Mouse (Mus musculus): ENCODE measurements at regions not wholly inside any gene's neighbourhood (a gene's known extent, or its start where the extent isn't known, plus 50 kb on each side); places are given as distances from the start of the nearest gene placed in this dataset.

- no peaks in the 10 kb centered on the region for H3K4me1 ChIP-seq
- TF ChIP-seq GATA1 (IDR thresholded peaks at IDR 0.05; ENCODE audit: borderline replicate concordance, low read length) (no peak), FLI1 (IDR thresholded peaks at IDR 0.05; ENCODE audit: low read length) (no peak)
These were observed 336.4 kb upstream of the Ptger4 start for GRCm38 (mm10) chr15:5580416-5580815.

GRCm38 (mm10) chr15:5584381-5584780 is 340.4 kb upstream of the Ptger4 start:
- TF ChIP-seq FLI1 (IDR thresholded peaks at IDR 0.05; ENCODE audit: low read length) (no peak), GATA1 (IDR thresholded peaks at IDR 0.05; ENCODE audit: borderline replicate concordance, low read length) (no peak)
- Histone ChIP-seq H3K4me3 (replicated peaks) (no peak overlapping the region), H3K9me3 (no peaks in the 10 kb centered on the region), H3K27me3 (replicated peaks) (no peaks in the 10 kb centered on the region), H3K36me3 (replicated peaks; ENCODE audit: low read length) (no peaks in the 10 kb centered on the region), H3K4me1 (no peaks in the 10 kb centered on the region)

More at GRCm38 (mm10) chr15:5580416-5580815, 336.4 kb upstream of the Ptger4 start:
- H3K4me3 ChIP-seq (replicated peaks): no peak overlapping the region
- no peaks in the 10 kb centered on the region for H3K27me3 ChIP-seq (replicated peaks)
- no peaks in the 10 kb centered on the region for H3K36me3 ChIP-seq (replicated peaks; ENCODE audit: low read length)
- H3K9me3 ChIP-seq: no peaks in the 10 kb centered on the region

GRCm38 (mm10) chr15:5604732-5605266 is 360.8 kb upstream of the Ptger4 start:
- TF ChIP-seq FLI1 (IDR thresholded peaks at IDR 0.05; ENCODE audit: low read length) (no peak), GATA1 (IDR thresholded peaks at IDR 0.05; ENCODE audit: borderline replicate concordance, low read length) (no peak)
- H3K4me3 ChIP-seq (replicated peaks): no peak overlapping the region
- no peaks in the 10 kb centered on the region for H3K4me1 ChIP-seq
- H3K9me3 ChIP-seq: peaks cover 5% of the 10 kb centered on the region
- no peaks in the 10 kb centered on the region for H3K36me3 ChIP-seq (replicated peaks; ENCODE audit: low read length)
- no peaks in the 10 kb centered on the region for H3K27me3 ChIP-seq (replicated peaks)

GRCm38 (mm10) chr15:5607533-5607932 is 363.5 kb upstream of the Ptger4 start:
- H3K27me3 ChIP-seq (replicated peaks): no peaks in the 10 kb centered on the region
- TF ChIP-seq FLI1 (IDR thresholded peaks at IDR 0.05; ENCODE audit: low read length) (no peak), GATA1 (IDR thresholded peaks at IDR 0.05; ENCODE audit: borderline replicate concordance, low read length) (no peak)
- H3K9me3 ChIP-seq: peaks cover 1% of the 10 kb centered on the region
- no peak overlapping the region for H3K4me3 ChIP-seq (replicated peaks)
- no peaks in the 10 kb centered on the region for H3K4me1 ChIP-seq
- H3K36me3 ChIP-seq (replicated peaks; ENCODE audit: low read length): no peaks in the 10 kb centered on the region

GRCm38 (mm10) chr15:5623021-5623420 is 379.0 kb upstream of the Ptger4 start:
- no peak for TF ChIP-seq FLI1 (IDR thresholded peaks at IDR 0.05; ENCODE audit: low read length)
- no peak for TF ChIP-seq GATA1 (IDR thresholded peaks at IDR 0.05; ENCODE audit: borderline replicate concordance, low read length)
- no peaks in the 10 kb centered on the region for H3K4me1 ChIP-seq
- no peaks in the 10 kb centered on the region for H3K36me3 ChIP-seq (replicated peaks; ENCODE audit: low read length)
- H3K4me3 ChIP-seq (replicated peaks): no peak overlapping the region
- H3K9me3 ChIP-seq: no peaks in the 10 kb centered on the region
- H3K27me3 ChIP-seq (replicated peaks): no peaks in the 10 kb centered on the region

- H3K4me1 ChIP-seq: no peaks in the 10 kb centered on the region
- TF ChIP-seq FLI1 (IDR thresholded peaks at IDR 0.05; ENCODE audit: low read length) (no peak), GATA1 (IDR thresholded peaks at IDR 0.05; ENCODE audit: borderline replicate concordance, low read length) (no peak)
- H3K4me3 ChIP-seq (replicated peaks): no peak overlapping the region
- H3K9me3 ChIP-seq: no peaks in the 10 kb centered on the region
- no peaks in the 10 kb centered on the region for H3K27me3 ChIP-seq (replicated peaks)
- no peaks in the 10 kb centered on the region for H3K36me3 ChIP-seq (replicated peaks; ENCODE audit: low read length)
These were observed 381.4 kb upstream of the Ptger4 start for GRCm38 (mm10) chr15:5625367-5625766.

GRCm38 (mm10) chr15:5646673-5647072 is 402.7 kb upstream of the Ptger4 start:
- Histone ChIP-seq H3K9me3 (no peaks in the 10 kb centered on the region), H3K4me3 (replicated peaks) (no peak overlapping the region), H3K4me1 (no peaks in the 10 kb centered on the region), H3K36me3 (replicated peaks; ENCODE audit: low read length) (no peaks in the 10 kb centered on the region), H3K27me3 (replicated peaks) (no peaks in the 10 kb centered on the region)
- no peak for TF ChIP-seq GATA1 (IDR thresholded peaks at IDR 0.05; ENCODE audit: borderline replicate concordance, low read length)
- no peak for TF ChIP-seq FLI1 (IDR thresholded peaks at IDR 0.05; ENCODE audit: low read length)

GRCm38 (mm10) chr15:5658796-5659195 is 414.8 kb upstream of the Ptger4 start:
- TF ChIP-seq FLI1 (IDR thresholded peaks at IDR 0.05; ENCODE audit: low read length) (no peak), GATA1 (IDR thresholded peaks at IDR 0.05; ENCODE audit: borderline replicate concordance, low read length) (no peak)
- Histone ChIP-seq H3K36me3 (replicated peaks; ENCODE audit: low read length) (no peaks in the 10 kb centered on the region), H3K4me1 (peaks cover 5% of the 10 kb centered on the region), H3K9me3 (no peaks in the 10 kb centered on the region), H3K27me3 (replicated peaks) (no peaks in the 10 kb centered on the region), H3K4me3 (replicated peaks) (no peak overlapping the region)

GRCm38 (mm10) chr15:5660819-5661218 is 416.8 kb upstream of the Ptger4 start:
- H3K4me1 ChIP-seq: peaks cover 1% of the 10 kb centered on the region
- TF ChIP-seq GATA1 (IDR thresholded peaks at IDR 0.05; ENCODE audit: borderline replicate concordance, low read length) (no peak), FLI1 (IDR thresholded peaks at IDR 0.05; ENCODE audit: low read length) (no peak)
- no peak overlapping the region for H3K4me3 ChIP-seq (replicated peaks)
- no peaks in the 10 kb centered on the region for H3K27me3 ChIP-seq (replicated peaks)
- no peaks in the 10 kb centered on the region for H3K9me3 ChIP-seq
- H3K36me3 ChIP-seq (replicated peaks; ENCODE audit: low read length): no peaks in the 10 kb centered on the region

GRCm38 (mm10) chr15:5671781-5672180 is 427.8 kb upstream of the Ptger4 start:
- no peaks in the 10 kb centered on the region for H3K36me3 ChIP-seq (replicated peaks; ENCODE audit: low read length)
- H3K27me3 ChIP-seq (replicated peaks): no peaks in the 10 kb centered on the region
- H3K4me3 ChIP-seq (replicated peaks): no peak overlapping the region
- H3K4me1 ChIP-seq: peaks cover 16% of the 10 kb centered on the region; the same call in 1 of the 2 replicates
- TF ChIP-seq FLI1 (IDR thresholded peaks at IDR 0.05; ENCODE audit: low read length) (no peak), GATA1 (IDR thresholded peaks at IDR 0.05; ENCODE audit: borderline replicate concordance, low read length) (no peak)
- H3K9me3 ChIP-seq: no peaks in the 10 kb centered on the region

GRCm38 (mm10) chr15:5676704-5677103 is 432.7 kb upstream of the Ptger4 start:
- H3K9me3 ChIP-seq: no peaks in the 10 kb centered on the region
- no peaks in the 10 kb centered on the region for H3K27me3 ChIP-seq (replicated peaks)
- peaks cover 12% of the 10 kb centered on the region; the same call in 1 of the 2 replicates for H3K4me1 ChIP-seq
- H3K4me3 ChIP-seq (replicated peaks): no peak overlapping the region
- no peaks in the 10 kb centered on the region for H3K36me3 ChIP-seq (replicated peaks; ENCODE audit: low read length)
- TF ChIP-seq FLI1 (IDR thresholded peaks at IDR 0.05; ENCODE audit: low read length) (no peak), GATA1 (IDR thresholded peaks at IDR 0.05; ENCODE audit: borderline replicate concordance, low read length) (no peak)

All from megakaryocyte, embryonic 14.5 days (primary cell).